Mouse (Mus musculus): ENCODE measurements around the gene Btaf1. TPM values are rescaled to one million over a fixed set of nuclear protein-coding genes. Genes with fewer than 3 reads are reported as not detected.
"Not testable (repeated sequence)": the region's sequence is repeated elsewhere in the genome, so short reads cannot be mapped to it uniquely, and the experiment has no call there.

Gene Btaf1
- polyA plus RNA-seq, 1 experiment = 49.9 TPM

- H3K9ac ChIP-seq (ENCODE audit: low read depth, poor library complexity, severe bottlenecking) = no peak overlapping the region
- TF ChIP-seq EP300 (IDR thresholded peaks at IDR 0.05; ENCODE audit: insufficient read depth, low read depth, low read length) (no peak), CTCF (IDR thresholded peaks at IDR 0.05; ENCODE audit: low read depth, low read length) (no peak)
- no peaks in the 10 kb centered on the region for H3K4me1 ChIP-seq (ENCODE audit: control insufficient read depth, insufficient read depth, low read length)
- no peak overlapping the region for H3K4me3 ChIP-seq (ENCODE audit: low read depth, low read length)
- H3K36me3 ChIP-seq (ENCODE audit: control insufficient read depth, insufficient read depth, low read length, poor library complexity, severe bottlenecking) = peaks cover 7% of the 10 kb centered on the region; the same call in 1 of the 2 replicates
- H3K27ac ChIP-seq (ENCODE audit: insufficient read depth, low read length) = no peak overlapping the region
- no peaks in the 10 kb centered on the region for H3K27me3 ChIP-seq (ENCODE audit: control insufficient read depth, insufficient read depth, low read length, poor library complexity, severe bottlenecking)
- no peaks in the 10 kb centered on the region for H3K9me3 ChIP-seq (replicated peaks; ENCODE audit: control insufficient read depth, insufficient read depth, low read length, poor library complexity, severe bottlenecking)
Measured at GRCm38 (mm10) chr19:36940064-36940463, 14.2 kb downstream of the Btaf1 start.

GRCm38 (mm10) chr19:36953637-36954206, 27.8 kb downstream of the Btaf1 start:
- Histone ChIP-seq H3K9me3 (replicated peaks; ENCODE audit: control insufficient read depth, insufficient read depth, low read length, poor library complexity, severe bottlenecking) (no peaks in the 10 kb centered on the region), H3K27me3 (ENCODE audit: control insufficient read depth, insufficient read depth, low read length, poor library complexity, severe bottlenecking) (no peaks in the 10 kb centered on the region), H3K36me3 (ENCODE audit: control insufficient read depth, insufficient read depth, low read length, poor library complexity, severe bottlenecking) (peaks cover 10% of the 10 kb centered on the region), H3K9ac (ENCODE audit: low read depth, poor library complexity, severe bottlenecking) (no peak overlapping the region), H3K4me3 (ENCODE audit: low read depth, low read length) (no peak overlapping the region), H3K4me1 (ENCODE audit: control insufficient read depth, insufficient read depth, low read length) (no peaks in the 10 kb centered on the region), H3K27ac (ENCODE audit: insufficient read depth, low read length) (no peak overlapping the region)
- TF ChIP-seq EP300 (IDR thresholded peaks at IDR 0.05; ENCODE audit: insufficient read depth, low read depth, low read length) (no peak), POLR2A (IDR thresholded peaks at IDR 0.05; ENCODE audit: insufficient read depth, low read length) (no peak), CTCF (IDR thresholded peaks at IDR 0.05; ENCODE audit: low read depth, low read length) (no peak)

- H3K9ac ChIP-seq (ENCODE audit: low read depth, poor library complexity, severe bottlenecking) = no peak overlapping the region
- H3K9me3 ChIP-seq (replicated peaks; ENCODE audit: control insufficient read depth, insufficient read depth, low read length, poor library complexity, severe bottlenecking) = no peaks in the 10 kb centered on the region
- H3K4me1 ChIP-seq (ENCODE audit: control insufficient read depth, insufficient read depth, low read length) = no peaks in the 10 kb centered on the region
- H3K36me3 ChIP-seq (ENCODE audit: control insufficient read depth, insufficient read depth, low read length, poor library complexity, severe bottlenecking) = peaks cover 21% of the 10 kb centered on the region
- no peak overlapping the region for H3K27ac ChIP-seq (ENCODE audit: insufficient read depth, low read length)
- H3K4me3 ChIP-seq (ENCODE audit: low read depth, low read length) = no peak overlapping the region
- H3K27me3 ChIP-seq (ENCODE audit: control insufficient read depth, insufficient read depth, low read length, poor library complexity, severe bottlenecking) = no peaks in the 10 kb centered on the region
- TF ChIP-seq CTCF (IDR thresholded peaks at IDR 0.05; ENCODE audit: low read depth, low read length) (no peak), EP300 (IDR thresholded peaks at IDR 0.05; ENCODE audit: insufficient read depth, low read depth, low read length) (no peak), POLR2A (IDR thresholded peaks at IDR 0.05; ENCODE audit: insufficient read depth, low read length) (no peak)
Measured at GRCm38 (mm10) chr19:36958331-36958730, 32.5 kb downstream of the Btaf1 start.

GRCm38 (mm10) chr19:36961320-36961719, 35.4 kb downstream of the Btaf1 start:
- H3K27ac ChIP-seq (ENCODE audit: insufficient read depth, low read length) = no peak overlapping the region
- H3K9me3 ChIP-seq (replicated peaks; ENCODE audit: control insufficient read depth, insufficient read depth, low read length, poor library complexity, severe bottlenecking) = no peaks in the 10 kb centered on the region
- peaks cover 30% of the 10 kb centered on the region for H3K36me3 ChIP-seq (ENCODE audit: control insufficient read depth, insufficient read depth, low read length, poor library complexity, severe bottlenecking)

GRCm38 (mm10) chr19:36962544-36963260, 36.8 kb downstream of the Btaf1 start:
- not testable (repeated sequence) for H3K27me3 ChIP-seq (ENCODE audit: control insufficient read depth, insufficient read depth, low read length, poor library complexity, severe bottlenecking); H3K9me3 ChIP-seq (replicated peaks; ENCODE audit: control insufficient read depth, insufficient read depth, low read length, poor library complexity, severe bottlenecking); H3K9ac ChIP-seq (ENCODE audit: low read depth, poor library complexity, severe bottlenecking); H3K4me1 ChIP-seq (ENCODE audit: control insufficient read depth, insufficient read depth, low read length); H3K27ac ChIP-seq (ENCODE audit: insufficient read depth, low read length); H3K4me3 ChIP-seq (ENCODE audit: low read depth, low read length)
- H3K36me3 ChIP-seq (ENCODE audit: control insufficient read depth, insufficient read depth, low read length, poor library complexity, severe bottlenecking) = peaks cover 34% of the 10 kb centered on the region

More at GRCm38 (mm10) chr19:36961320-36961719, 35.4 kb downstream of the Btaf1 start:
- Histone ChIP-seq H3K9ac (ENCODE audit: low read depth, poor library complexity, severe bottlenecking) (no peak overlapping the region), H3K27me3 (ENCODE audit: control insufficient read depth, insufficient read depth, low read length, poor library complexity, severe bottlenecking) (no peaks in the 10 kb centered on the region), H3K4me1 (ENCODE audit: control insufficient read depth, insufficient read depth, low read length) (no peaks in the 10 kb centered on the region), H3K4me3 (ENCODE audit: low read depth, low read length) (no peak overlapping the region)
- TF ChIP-seq CTCF (IDR thresholded peaks at IDR 0.05; ENCODE audit: low read depth, low read length) (no peak), EP300 (IDR thresholded peaks at IDR 0.05; ENCODE audit: insufficient read depth, low read depth, low read length) (no peak)

- Histone ChIP-seq H3K9ac (ENCODE audit: low read depth, poor library complexity, severe bottlenecking) (no peak overlapping the region), H3K36me3 (ENCODE audit: control insufficient read depth, insufficient read depth, low read length, poor library complexity, severe bottlenecking) (peaks cover 50% of the 10 kb centered on the region), H3K27me3 (ENCODE audit: control insufficient read depth, insufficient read depth, low read length, poor library complexity, severe bottlenecking) (no peaks in the 10 kb centered on the region), H3K9me3 (replicated peaks; ENCODE audit: control insufficient read depth, insufficient read depth, low read length, poor library complexity, severe bottlenecking) (no peaks in the 10 kb centered on the region), H3K4me3 (ENCODE audit: low read depth, low read length) (no peak overlapping the region), H3K4me1 (ENCODE audit: control insufficient read depth, insufficient read depth, low read length) (no peaks in the 10 kb centered on the region), H3K27ac (ENCODE audit: insufficient read depth, low read length) (no peak overlapping the region)
- no peak for TF ChIP-seq CTCF (IDR thresholded peaks at IDR 0.05; ENCODE audit: low read depth, low read length)
- no peak for TF ChIP-seq EP300 (IDR thresholded peaks at IDR 0.05; ENCODE audit: insufficient read depth, low read depth, low read length)
- TF ChIP-seq POLR2A (IDR thresholded peaks at IDR 0.05; ENCODE audit: insufficient read depth, low read length) = no peak
Measured at GRCm38 (mm10) chr19:37004557-37004956, 78.7 kb downstream of the Btaf1 start.

Measured in ES-Bruce4 (cell line).